Mouse (Mus musculus) embryonic facial prominence, embryonic 12.5 days (tissue): ENCODE measurements around the gene Slc25a20. TPM values are rescaled to one million over a fixed set of nuclear protein-coding genes. Genes with fewer than 3 reads are reported as not detected.

Source experiments
- microRNA-seq: library from miRNA; unstranded; fragments of <30 nt; microRNA quantifications from one replicate; pipeline ENCODE4, GENCODE M21; 2017
- polyA plus RNA-seq: library from polyadenylated mRNA; unstranded; fragments of >200 nt; fragmentation: Nextera tagmentation; extraction: Ambion mirVana; gene quantifications from 2 replicates; pipeline ENCODE4 v1.2.1, GENCODE M21; 2016

Slc25a20 gene
- polyA plus RNA-seq, 1 experiment from 2014 or later, result 45.7 TPM

Small RNA genes within 50 kb of the gene (microRNA-seq; reads per million reads assigned to microRNA genes)
- gene Gm26298, result not detected

Other genes with a start within 250 kb of the Slc25a20 start
- 1.4 and 2.0 TPM in 2 replicates for gene Ccdc36, start 233.6 kb upstream of the Slc25a20 start, polyA plus RNA-seq
- gene BC048562, start 225.6 kb upstream of the Slc25a20 start, polyA plus RNA-seq, result not detected in 2 replicates
- 53.1 and 58.3 TPM in 2 replicates for gene Ccdc71, start 201.6 kb upstream of the Slc25a20 start, polyA plus RNA-seq
- 44.5 and 46.0 TPM in 2 replicates for gene Klhdc8b, start 200.5 kb upstream of the Slc25a20 start, polyA plus RNA-seq
- gene Lamb2, start 182.4 kb upstream of the Slc25a20 start, polyA plus RNA-seq, result 51.3 and 58.5 TPM in 2 replicates
- gene Usp19, start 171.5 kb upstream of the Slc25a20 start, polyA plus RNA-seq, result 99.0 and 102 TPM in 2 replicates
- gene Qars, start 154.4 kb upstream of the Slc25a20 start, polyA plus RNA-seq, result 110 and 115 TPM in 2 replicates
- gene Qrich1, start 145.3 kb upstream of the Slc25a20 start, polyA plus RNA-seq, result 160 TPM in 2 replicates
- gene Impdh2, start 101.8 kb upstream of the Slc25a20 start, polyA plus RNA-seq, result 207 and 209 TPM in 2 replicates
- 49.9 and 59.2 TPM in 2 replicates for gene Ndufaf3, start 94.7 kb upstream of the Slc25a20 start, polyA plus RNA-seq
- gene Dalrd3, start 92.2 kb upstream of the Slc25a20 start, polyA plus RNA-seq, result 199 and 207 TPM in 2 replicates
- 215 and 220 TPM in 2 replicates for gene Wdr6, start 83.3 kb upstream of the Slc25a20 start, polyA plus RNA-seq
- gene P4htm, start 64.4 kb upstream of the Slc25a20 start, polyA plus RNA-seq, result 10.4 and 11.6 TPM in 2 replicates
- 58.1 and 60.1 TPM in 2 replicates for gene Arih2, start 12.7 kb upstream of the Slc25a20 start, polyA plus RNA-seq
- gene Prkar2a, start 27.2 kb downstream of the Slc25a20 start, polyA plus RNA-seq, result 39.4 and 40.0 TPM in 2 replicates
- gene Ip6k2, start 121.7 kb downstream of the Slc25a20 start, polyA plus RNA-seq, result 145 and 147 TPM in 2 replicates
- 24.2 and 25.7 TPM in 2 replicates for gene Nckipsd, start 146.3 kb downstream of the Slc25a20 start, polyA plus RNA-seq
- gene Celsr3, start 164.2 kb downstream of the Slc25a20 start, polyA plus RNA-seq, result 1.2 and 2.1 TPM in 2 replicates
- 20.5 and 22.5 TPM in 2 replicates for gene Slc26a6, start 191.2 kb downstream of the Slc25a20 start, polyA plus RNA-seq